Mouse (Mus musculus): ENCODE data around the gene Rpusd1. TPM values are rescaled to one million over a fixed set of nuclear protein-coding genes. Genes with fewer than 3 reads are reported as not detected.
"Not testable (repeated sequence)": the region's sequence is repeated elsewhere in the genome, so short reads cannot be mapped to it uniquely, and the experiment has no call there.

Rpusd1 gene
- polyA plus RNA-seq, 1 experiment from 2014 or later = 20.3 TPM

DNA sequence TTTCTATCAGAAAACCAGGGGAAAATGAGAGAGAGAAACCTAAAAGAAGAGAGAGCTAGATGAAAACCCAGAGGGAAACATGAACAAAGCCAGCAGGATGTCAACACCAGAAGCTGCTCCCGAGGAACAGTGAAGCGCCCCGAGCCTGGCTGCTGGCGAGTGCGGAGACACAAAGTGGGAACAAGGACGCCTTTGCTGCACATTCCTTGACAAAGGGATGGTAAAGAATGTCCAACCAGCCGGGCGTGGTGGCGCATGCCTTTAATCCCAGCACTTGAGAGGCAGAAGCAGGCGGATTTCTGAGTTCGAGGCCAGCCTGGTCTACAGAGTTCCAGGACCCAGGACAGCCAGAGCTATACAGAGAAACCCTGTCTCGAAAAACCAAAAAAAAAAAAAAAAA is 14.0 kb downstream of the Rpusd1 start:
- not testable (repeated sequence) for H3K36me3 ChIP-seq; H3K4me1 ChIP-seq; H3K9me3 ChIP-seq (replicated peaks); H3K27ac ChIP-seq; H3K4me3 ChIP-seq; H3K9ac ChIP-seq; H3K27me3 ChIP-seq; H3K4me2 ChIP-seq (replicated peaks); ATAC-seq (ENCODE audit: low FRiP score)
- 71% methylated on average over 12 of the region's 12 CpGs for WGBS

DNA sequence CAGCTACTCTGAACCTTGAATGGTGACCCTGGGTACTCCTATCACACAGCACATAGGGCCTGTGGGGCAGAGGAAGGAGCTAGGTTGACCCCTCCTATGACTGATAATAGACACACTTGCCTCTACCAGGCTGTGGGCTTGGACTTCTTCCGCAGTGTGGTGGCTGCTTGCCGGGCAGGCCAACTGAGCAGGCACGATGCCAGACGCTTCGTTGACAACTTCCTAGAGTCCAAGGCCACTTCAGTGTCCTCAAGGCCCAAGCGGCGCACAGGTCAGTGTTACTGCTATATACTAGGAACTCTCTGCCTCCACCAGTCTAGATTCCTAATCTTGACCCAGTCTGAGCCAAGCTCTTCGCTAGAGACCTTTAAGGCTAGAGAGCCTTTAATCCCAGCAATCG is 16.4 kb downstream of the Rpusd1 start:
- no peak for ATAC-seq (ENCODE audit: low FRiP score)
- H3K27me3 ChIP-seq = peaks cover 3% of the 10 kb centered on the region; the same call in 1 of the 2 replicates
- no peaks in the 10 kb centered on the region for H3K4me1 ChIP-seq
- no peak overlapping the region for H3K4me3 ChIP-seq
- H3K36me3 ChIP-seq = no peaks in the 10 kb centered on the region
- H3K27ac ChIP-seq = no peak overlapping the region
- H3K9me3 ChIP-seq (replicated peaks) = no peaks in the 10 kb centered on the region
- 89% methylated on average over 9 of the region's 9 CpGs for WGBS
- H3K9ac ChIP-seq = no peak overlapping the region
- H3K4me2 ChIP-seq (replicated peaks) = no peak overlapping the region

DNA sequence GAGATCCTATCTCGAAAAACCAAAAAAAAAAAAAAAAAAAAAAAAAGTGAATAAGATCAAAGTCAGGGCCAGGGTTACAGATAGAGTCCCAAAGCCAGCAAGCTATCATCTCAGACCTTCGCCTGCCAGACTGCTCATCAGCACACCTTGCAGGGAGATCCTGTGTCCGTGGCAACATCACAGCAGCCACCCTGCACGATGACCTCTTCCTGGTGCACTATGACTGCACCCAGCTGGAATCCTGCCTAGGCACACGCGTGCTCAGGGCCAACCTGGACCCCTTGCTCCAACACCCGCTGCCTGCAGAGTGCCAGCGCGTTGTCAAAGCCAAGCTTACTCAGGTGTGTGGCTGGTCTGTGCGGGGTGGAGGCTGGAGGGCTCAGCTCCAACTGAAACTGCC is 16.8 kb downstream of the Rpusd1 start:
- ATAC-seq (ENCODE audit: low FRiP score) = no peak
- no peaks in the 10 kb centered on the region for H3K36me3 ChIP-seq
- peaks cover 3% of the 10 kb centered on the region; the same call in 1 of the 2 replicates for H3K27me3 ChIP-seq
- no peaks in the 10 kb centered on the region for H3K4me1 ChIP-seq
- 79% methylated on average over 10 of the region's 10 CpGs for WGBS
- H3K9ac ChIP-seq = no peak overlapping the region
- no peak overlapping the region for H3K4me2 ChIP-seq (replicated peaks)
- H3K9me3 ChIP-seq (replicated peaks) = no peaks in the 10 kb centered on the region
- H3K27ac ChIP-seq = no peak overlapping the region
- no peak overlapping the region for H3K4me3 ChIP-seq

DNA sequence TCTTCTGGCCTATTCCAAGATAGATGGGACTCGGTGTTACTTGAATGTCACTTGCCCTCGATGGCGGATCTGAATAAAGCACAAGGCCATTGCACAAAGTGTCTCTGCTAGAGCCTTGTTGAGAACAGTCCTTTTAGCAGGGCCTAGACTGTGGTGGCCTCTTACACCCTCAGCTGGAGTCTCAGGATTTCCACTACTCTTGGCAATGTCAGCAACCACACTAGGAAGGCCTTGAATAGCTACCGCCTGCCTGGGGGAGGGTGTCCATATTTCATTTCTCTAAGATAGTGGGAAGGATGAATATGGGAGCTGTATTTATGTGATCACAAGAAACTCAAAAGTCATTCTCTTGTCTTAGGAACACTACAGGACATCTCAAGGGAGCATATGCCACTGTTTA is 20.8 kb downstream of the Rpusd1 start:
- H3K36me3 ChIP-seq = no peaks in the 10 kb centered on the region
- no peak overlapping the region for H3K27ac ChIP-seq
- peaks cover 3% of the 10 kb centered on the region; the same call in 1 of the 2 replicates for H3K27me3 ChIP-seq
- H3K4me2 ChIP-seq (replicated peaks) = no peak overlapping the region
- H3K9ac ChIP-seq = no peak overlapping the region
- H3K4me3 ChIP-seq = no peak overlapping the region
- ATAC-seq (ENCODE audit: low FRiP score) = no peak
- H3K4me1 ChIP-seq = peaks cover 6% of the 10 kb centered on the region; the same call in 1 of the 2 replicates
- H3K9me3 ChIP-seq (replicated peaks) = no peaks in the 10 kb centered on the region
- 90% methylated on average over 4 of the region's 4 CpGs for WGBS

DNA sequence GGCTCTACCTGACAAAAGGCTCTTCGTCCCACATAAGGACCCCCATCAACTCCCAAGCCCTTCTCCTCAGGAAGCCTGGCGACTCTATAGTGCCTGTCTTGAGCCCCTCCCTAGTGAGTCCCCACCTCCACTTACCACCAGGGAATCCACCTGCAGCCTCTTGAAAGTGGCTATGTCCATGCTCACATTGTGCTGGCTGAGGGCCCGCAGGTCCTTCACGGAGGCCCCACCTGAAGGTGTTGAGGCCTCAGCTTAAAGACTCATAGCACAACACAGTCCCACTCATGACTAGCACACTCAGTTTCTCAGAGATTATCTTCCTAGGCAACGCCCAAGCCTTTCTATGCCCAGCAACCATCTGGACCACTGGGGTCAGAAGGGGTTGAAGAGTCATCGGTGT is 21.8 kb downstream of the Rpusd1 start:
- WGBS = 88% methylated on average over 6 of the region's 6 CpGs
- no peak overlapping the region for H3K4me3 ChIP-seq
- no peaks in the 10 kb centered on the region for H3K36me3 ChIP-seq
- peaks cover 3% of the 10 kb centered on the region; the same call in 1 of the 2 replicates for H3K27me3 ChIP-seq
- no peak overlapping the region for H3K9ac ChIP-seq
- H3K27ac ChIP-seq = no peak overlapping the region
- no peak overlapping the region for H3K4me2 ChIP-seq (replicated peaks)
- no peak for ATAC-seq (ENCODE audit: low FRiP score)
- peaks cover 6% of the 10 kb centered on the region; the same call in 1 of the 2 replicates for H3K4me1 ChIP-seq
- H3K9me3 ChIP-seq (replicated peaks) = no peaks in the 10 kb centered on the region

DNA sequence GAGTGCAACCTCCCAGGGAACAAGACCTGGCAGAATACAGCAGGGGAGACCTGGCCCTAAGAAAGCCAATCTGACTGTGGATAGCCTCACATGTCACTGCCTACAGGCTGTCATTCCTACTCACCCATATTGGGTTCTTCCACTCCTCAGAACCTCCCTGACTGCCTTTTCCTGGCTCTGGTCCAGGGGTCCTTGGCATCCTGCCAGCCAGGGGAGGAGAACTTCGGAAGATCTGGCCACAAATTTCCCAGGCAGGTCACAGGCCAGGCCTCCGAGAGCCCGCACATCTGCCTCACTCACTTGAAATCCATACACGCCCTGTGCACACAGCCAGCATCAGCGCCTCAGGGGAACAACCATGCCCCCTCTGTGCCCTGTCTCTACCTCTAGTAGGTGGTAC is 24.0 kb downstream of the Rpusd1 start:
- Histone ChIP-seq H3K4me2 (replicated peaks) (no peak overlapping the region), H3K9me3 (replicated peaks) (no peaks in the 10 kb centered on the region), H3K4me3 (no peak overlapping the region), H3K9ac (0 out of 2 replicates have a peak overlapping the region, but pooled peaks have one; percentile 13), H3K36me3 (no peaks in the 10 kb centered on the region), H3K27me3 (0 out of 2 replicates have a peak, but pooled peaks cover 1% of the 10 kb centered on the region), H3K4me1 (peaks cover 6% of the 10 kb centered on the region; the same call in 1 of the 2 replicates), H3K27ac (no peak overlapping the region)
- no peak for ATAC-seq (ENCODE audit: low FRiP score)
- WGBS = 73% methylated on average over 5 of the region's 5 CpGs

DNA sequence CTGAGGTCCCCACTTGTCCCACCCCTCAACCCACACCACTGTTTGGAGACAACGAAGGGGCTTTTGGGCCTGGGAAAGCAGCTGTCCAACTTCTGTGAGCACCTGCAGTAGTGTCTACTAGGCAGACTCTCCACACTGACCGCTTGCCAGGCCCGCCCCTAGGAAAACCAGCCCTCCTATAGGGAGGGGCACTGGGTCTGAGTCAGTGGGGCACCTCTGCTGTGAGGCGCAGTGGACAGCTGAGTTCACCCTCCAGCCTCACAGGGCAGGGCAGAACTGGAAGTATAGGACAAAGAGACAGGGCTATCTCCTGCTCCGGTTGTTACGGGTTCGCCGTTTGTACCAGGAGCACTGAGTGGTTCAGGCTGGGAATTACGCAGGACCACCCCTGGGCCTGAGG is 26.8 kb downstream of the Rpusd1 start, which contains the start of gene Msln:
Msln (minus strand) TSS at position 138 of the 400 bp plus-strand sequence.
- H3K27me3 ChIP-seq = 0 out of 2 replicates have a peak, but pooled peaks cover 8% of the 10 kb centered on the region
- no peak within 1 kb of the TSS for H3K4me2 ChIP-seq (replicated peaks)
- no peaks in the 10 kb centered on the region for H3K36me3 ChIP-seq
- 85% methylated on average over 9 of the region's 9 CpGs for WGBS
- no peak within 1 kb of the TSS for H3K4me3 ChIP-seq
- H3K4me1 ChIP-seq = peaks cover 6% of the 10 kb centered on the region; the same call in 1 of the 2 replicates
- H3K27ac ChIP-seq = no peak within 1 kb of the TSS
- H3K9me3 ChIP-seq (replicated peaks) = no peaks in the 10 kb centered on the region
- H3K9ac ChIP-seq = no peak within 1 kb of the TSS
- ATAC-seq (ENCODE audit: low FRiP score) = no peak

DNA sequence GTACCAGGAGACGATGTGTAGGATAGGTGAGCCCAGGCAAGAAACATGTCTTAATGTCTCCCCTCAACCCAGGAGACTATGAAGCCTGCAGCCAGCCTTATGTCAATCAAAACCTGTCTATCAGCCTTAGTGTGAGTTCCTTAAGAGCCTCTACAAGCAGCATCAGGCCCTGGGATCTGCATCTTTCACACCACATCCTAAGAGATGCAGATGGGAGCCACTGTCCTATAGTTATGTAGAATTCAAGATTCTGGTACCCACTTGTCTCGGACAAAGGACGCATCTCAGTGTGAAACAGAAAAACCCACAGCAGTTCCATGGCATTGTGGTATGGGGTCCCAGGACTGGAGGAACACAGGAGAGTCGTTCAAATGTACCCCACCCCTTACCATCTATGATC is 27.6 kb downstream of the Rpusd1 start:
- no peak overlapping the region for H3K4me3 ChIP-seq

DNA sequence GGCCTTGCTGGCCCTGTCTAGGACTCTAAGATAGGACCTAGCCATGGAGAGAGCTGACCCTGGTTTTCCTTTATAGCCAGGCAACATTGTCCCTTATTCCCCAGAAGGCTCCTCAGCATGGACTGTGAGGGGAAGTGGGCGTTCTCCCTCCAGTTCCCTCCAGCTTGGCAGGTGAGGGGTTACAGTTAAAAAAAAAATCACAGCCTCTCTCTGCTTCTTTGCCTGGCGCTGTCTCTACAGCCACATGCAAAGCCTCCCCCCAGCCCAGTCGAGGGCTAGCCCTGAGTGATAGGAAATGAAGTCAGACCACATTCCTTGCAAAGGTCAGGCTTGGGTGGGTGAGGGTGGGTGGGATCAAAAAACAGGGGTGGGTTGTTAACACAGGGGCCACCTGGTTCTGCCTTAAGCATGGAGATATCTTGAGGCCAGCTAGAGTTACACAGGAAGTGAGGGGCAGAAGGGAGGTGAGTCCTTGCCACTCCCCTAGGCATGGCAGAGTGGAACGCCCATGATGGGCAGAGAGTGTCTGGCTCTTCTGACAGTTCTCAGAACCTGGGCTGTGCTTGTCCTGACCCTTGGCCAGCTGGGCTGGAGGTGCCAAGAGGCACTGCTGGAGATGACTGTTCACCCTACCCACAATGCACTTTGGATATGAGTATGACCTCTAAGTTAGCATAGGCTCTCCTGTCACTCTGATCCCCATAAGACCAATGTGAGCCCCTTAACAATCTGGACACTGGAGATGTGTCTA is 28.3 kb downstream of the Rpusd1 start:
- 51% methylated on average over 4 of the region's 4 CpGs for WGBS
- H3K27me3 ChIP-seq = 0 out of 2 replicates have a peak, but pooled peaks cover 9% of the 10 kb centered on the region
- H3K4me3 ChIP-seq = no peak overlapping the region
- no peak for ATAC-seq (ENCODE audit: low FRiP score)
- no peak overlapping the region for H3K4me2 ChIP-seq (replicated peaks)
- no peaks in the 10 kb centered on the region for H3K9me3 ChIP-seq (replicated peaks)
- no peak overlapping the region for H3K27ac ChIP-seq
- H3K36me3 ChIP-seq = no peaks in the 10 kb centered on the region
- H3K4me1 ChIP-seq = peaks cover 6% of the 10 kb centered on the region; the same call in 1 of the 2 replicates
- no peak overlapping the region for H3K9ac ChIP-seq

More for the DNA sequence above, 27.6 kb downstream of the Rpusd1 start:
- 84% methylated on average over 4 of the region's 4 CpGs for WGBS
- no peak for ATAC-seq (ENCODE audit: low FRiP score)
- H3K27me3 ChIP-seq = 0 out of 2 replicates have a peak, but pooled peaks cover 9% of the 10 kb centered on the region
- no peaks in the 10 kb centered on the region for H3K36me3 ChIP-seq
- no peak overlapping the region for H3K4me2 ChIP-seq (replicated peaks)
- H3K9ac ChIP-seq = no peak overlapping the region
- H3K9me3 ChIP-seq (replicated peaks) = no peaks in the 10 kb centered on the region
- H3K27ac ChIP-seq = no peak overlapping the region
- H3K4me1 ChIP-seq = peaks cover 6% of the 10 kb centered on the region; the same call in 1 of the 2 replicates

DNA sequence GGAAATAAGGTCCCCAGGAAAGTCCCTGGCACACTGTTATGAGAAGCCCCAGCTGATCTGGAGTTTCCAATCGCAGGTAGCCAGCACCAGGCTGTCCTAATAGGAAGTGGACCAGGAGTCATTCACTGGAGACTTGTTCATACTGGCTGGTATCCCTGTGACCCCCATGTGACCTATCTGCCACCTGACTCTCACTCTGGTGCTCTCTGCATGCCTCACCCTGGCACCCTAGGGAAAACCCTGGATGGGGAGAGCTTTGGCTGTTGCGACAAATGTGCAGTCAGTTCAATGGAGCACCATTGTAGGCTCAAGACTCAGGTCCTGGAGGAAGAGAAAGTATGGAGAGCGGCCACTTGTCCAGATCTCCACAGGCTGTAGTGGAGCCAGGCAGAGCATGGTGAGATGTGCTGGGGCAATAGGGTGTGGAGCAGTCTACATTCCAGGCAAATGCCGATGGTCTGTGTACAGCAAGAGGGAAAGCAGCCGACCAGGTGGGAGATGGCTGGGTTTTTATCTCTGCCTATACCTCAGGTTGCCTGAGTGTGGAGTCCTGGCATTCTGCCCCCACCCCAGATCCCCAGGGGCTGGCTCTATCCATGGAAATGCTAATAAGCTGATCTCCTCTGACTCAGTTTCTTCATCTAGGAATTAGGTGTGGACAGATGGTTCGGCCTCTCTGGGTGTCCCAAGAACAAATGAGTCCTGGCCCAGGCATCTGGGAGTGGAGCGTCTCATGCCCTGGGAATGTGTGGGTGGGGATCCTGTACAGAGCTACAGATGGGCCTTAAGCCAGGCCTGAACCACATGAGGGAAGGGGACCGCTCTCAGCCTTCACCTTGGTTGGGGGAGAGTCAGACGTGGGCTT is 29.1 kb downstream of the Rpusd1 start:
- Histone ChIP-seq H3K9me3 (replicated peaks) (no peaks in the 10 kb centered on the region), H3K4me1 (peaks cover 3% of the 10 kb centered on the region; the same call in 1 of the 2 replicates), H3K4me2 (replicated peaks) (no peak overlapping the region), H3K9ac (no peak overlapping the region), H3K27ac (no peak overlapping the region), H3K27me3 (0 out of 2 replicates have a peak, but pooled peaks cover 9% of the 10 kb centered on the region), H3K36me3 (no peaks in the 10 kb centered on the region), H3K4me3 (no peak overlapping the region)
- 84% methylated on average over 9 of the region's 9 CpGs for WGBS
- no peak for ATAC-seq (ENCODE audit: low FRiP score)

DNA sequence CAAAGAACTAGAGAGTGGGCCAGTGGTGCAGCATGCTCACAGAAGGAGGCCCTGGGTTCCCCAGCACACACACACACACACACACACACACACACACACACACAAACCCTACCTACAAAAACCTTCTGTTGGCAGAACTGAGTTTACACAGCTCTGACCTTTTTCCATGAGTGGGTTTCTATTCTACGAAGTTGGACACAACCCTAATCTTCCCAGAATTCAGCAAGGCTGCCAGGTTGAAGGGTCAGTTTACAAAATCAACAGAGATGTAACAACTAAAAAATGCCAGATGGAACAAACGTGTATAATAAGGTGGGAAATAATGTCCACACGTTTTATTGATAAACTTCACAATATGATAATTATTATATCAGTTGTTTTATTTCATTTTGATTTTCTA is 30.2 kb downstream of the Rpusd1 start:
- Histone ChIP-seq H3K27ac (no peak overlapping the region), H3K4me2 (replicated peaks) (no peak overlapping the region), H3K9ac (no peak overlapping the region), H3K36me3 (no peaks in the 10 kb centered on the region), H3K9me3 (replicated peaks) (no peaks in the 10 kb centered on the region), H3K4me1 (no peaks in the 10 kb centered on the region), H3K27me3 (0 out of 2 replicates have a peak, but pooled peaks cover 9% of the 10 kb centered on the region), H3K4me3 (no peak overlapping the region)
- no peak for ATAC-seq (ENCODE audit: low FRiP score)
- 72% methylated on average over 3 of the region's 3 CpGs for WGBS

DNA sequence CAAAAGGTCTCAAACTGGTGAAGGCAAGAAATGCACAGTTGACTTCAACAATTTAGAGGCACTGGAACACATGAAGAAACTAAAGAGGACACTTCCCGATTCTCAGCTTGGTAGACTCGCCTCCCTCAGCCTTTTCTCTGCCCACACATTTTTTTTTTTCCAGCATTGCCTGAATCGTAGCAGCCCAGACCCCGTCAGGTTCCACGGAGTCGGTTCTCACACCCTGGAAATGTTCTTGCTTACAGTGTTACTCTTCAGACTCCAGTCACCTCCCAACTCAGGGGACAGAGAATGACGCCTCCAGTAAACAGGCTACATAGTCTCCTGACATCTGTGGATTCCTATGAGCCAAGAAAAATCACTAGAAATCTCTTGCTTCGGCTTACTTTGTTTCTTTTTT is 32.7 kb downstream of the Rpusd1 start:
- Histone ChIP-seq H3K4me2 (replicated peaks) (no peak overlapping the region), H3K27ac (no peak overlapping the region), H3K27me3 (0 out of 2 replicates have a peak, but pooled peaks cover 9% of the 10 kb centered on the region), H3K4me3 (no peak overlapping the region), H3K9ac (no peak overlapping the region), H3K36me3 (no peaks in the 10 kb centered on the region), H3K4me1 (no peaks in the 10 kb centered on the region), H3K9me3 (replicated peaks) (no peaks in the 10 kb centered on the region)
- WGBS = 80% methylated on average over 8 of the region's 8 CpGs
- no peak for ATAC-seq (ENCODE audit: low FRiP score)
